Mouse (Mus musculus): Measurements from ENCODE around the gene Stambpl1.

DNA sequence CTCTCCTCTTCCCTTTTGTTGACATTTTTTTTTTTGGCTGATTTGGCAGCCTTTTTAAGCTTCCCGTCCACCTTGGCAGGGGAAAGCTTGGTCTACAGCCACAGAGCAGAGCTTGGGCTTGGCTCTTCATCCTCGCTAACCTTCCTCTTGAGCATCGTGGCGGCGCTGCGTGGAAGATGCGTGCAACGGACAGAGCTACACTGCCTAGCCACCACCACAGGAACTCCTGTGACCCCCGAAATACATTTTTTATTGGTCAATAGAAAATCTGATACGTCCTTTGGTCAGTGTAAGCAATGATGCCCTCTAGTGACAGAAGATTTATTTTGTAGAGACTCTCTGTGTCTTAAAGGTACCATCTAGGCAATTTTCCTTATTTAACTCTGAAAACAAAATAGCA is 92.4 kb downstream of the Stambpl1 start:
- TF ChIP-seq MAFK (IDR thresholded peaks at IDR 0.05; ENCODE audit: insufficient read depth, low read depth, low read length) (no peak), HCFC1 (IDR thresholded peaks at IDR 0.05; ENCODE audit: borderline replicate concordance, insufficient read depth, low read length) (no peak), ZNF384 (IDR thresholded peaks at IDR 0.05; ENCODE audit: low read depth, low read length) (no peak), ZC3H11A (IDR thresholded peaks at IDR 0.05; ENCODE audit: borderline replicate concordance, low read depth, low read length) (no peak)

Measured in ES-E14 (cell line).